Mouse (Mus musculus): ENCODE results near the gene 2310034G01Rik. TPM values are rescaled to one million over a fixed set of nuclear protein-coding genes. Genes with fewer than 3 reads are reported as not detected.

The 2310034G01Rik gene
- polyA plus RNA-seq, 1 experiment from 2014 or later = 1.8 TPM

MicroRNAs within 50 kb of the gene (microRNA counts, 519-probe panel; counts per million panel counts)
- microRNA mmu-miR-146b = not detected

Small RNA genes within 50 kb of the gene (microRNA-seq; reads per million reads assigned to microRNA genes)
- 0.73 reads per million for gene Mir146b

Other genes starting within 250 kb of the 2310034G01Rik start
- gene Elovl3, start 218.4 kb downstream of the 2310034G01Rik start, polyA plus RNA-seq (2016; fragmentation: Nextera tagmentation; extraction: Ambion mirVana) = not detected in 2 replicates
- 0.24 TPM in 1 of 2 replicates, not detected in the other for gene Pitx3, start 202.0 kb downstream of the 2310034G01Rik start, polyA plus RNA-seq (2016; fragmentation: Nextera tagmentation; extraction: Ambion mirVana)
- gene Gbf1, start 197.8 kb downstream of the 2310034G01Rik start, polyA plus RNA-seq (2016; fragmentation: Nextera tagmentation; extraction: Ambion mirVana) = 59.9 and 64.0 TPM in 2 replicates
- gene Nfkb2, start 46.0 kb downstream of the 2310034G01Rik start, polyA plus RNA-seq (2016; fragmentation: Nextera tagmentation; extraction: Ambion mirVana) = 2.5 and 2.9 TPM in 2 replicates
- 23.1 and 25.4 TPM in 2 replicates for gene Psd, start 23.1 kb downstream of the 2310034G01Rik start, polyA plus RNA-seq (2016; fragmentation: Nextera tagmentation; extraction: Ambion mirVana)
- gene Fbxl15, start 22.1 kb downstream of the 2310034G01Rik start, polyA plus RNA-seq (2016; fragmentation: Nextera tagmentation; extraction: Ambion mirVana) = 23.5 and 24.5 TPM in 2 replicates
- 226 TPM in 2 replicates for gene Cuedc2, start 11.6 kb downstream of the 2310034G01Rik start, polyA plus RNA-seq (2016; fragmentation: Nextera tagmentation; extraction: Ambion mirVana)
- 8.8 and 9.3 TPM in 2 replicates for gene Mfsd13a, start 9.2 kb downstream of the 2310034G01Rik start, polyA plus RNA-seq (2016; fragmentation: Nextera tagmentation; extraction: Ambion mirVana)
- 241 and 254 TPM in 2 replicates for gene Actr1a, start 45.4 kb upstream of the 2310034G01Rik start, polyA plus RNA-seq (2016; fragmentation: Nextera tagmentation; extraction: Ambion mirVana)
- 38.7 and 44.1 TPM in 2 replicates for gene Sufu, start 46.6 kb upstream of the 2310034G01Rik start, polyA plus RNA-seq (2016; fragmentation: Nextera tagmentation; extraction: Ambion mirVana)
- gene Trim8, start 151.4 kb upstream of the 2310034G01Rik start, polyA plus RNA-seq (2016; fragmentation: Nextera tagmentation; extraction: Ambion mirVana) = 33.9 and 35.1 TPM in 2 replicates
- 216 and 224 TPM in 2 replicates for gene Arl3, start 222.9 kb upstream of the 2310034G01Rik start, polyA plus RNA-seq (2016; fragmentation: Nextera tagmentation; extraction: Ambion mirVana)
- 12.2 and 14.6 TPM in 2 replicates for gene Sfxn2, start 223.1 kb upstream of the 2310034G01Rik start, polyA plus RNA-seq (2016; fragmentation: Nextera tagmentation; extraction: Ambion mirVana)
- 43.2 and 44.5 TPM in 2 replicates for gene Wbp1l, start 248.8 kb upstream of the 2310034G01Rik start, polyA plus RNA-seq (2016; fragmentation: Nextera tagmentation; extraction: Ambion mirVana)